Mouse (Mus musculus): ENCODE data around the gene Tenm4.

GRCm38 (mm10) chr7:96494057-96494456 is 323.0 kb downstream of the Tenm4 start:
- TF ChIP-seq CTCF (IDR thresholded peaks at IDR 0.05; ENCODE audit: extremely low read depth, insufficient read length, insufficient replicate concordance, low read depth, low read length) (no peak), POLR2A (IDR thresholded peaks at IDR 0.05; ENCODE audit: low read depth, low read length) (no peak)
